Mouse (Mus musculus): ENCODE data around the gene Fndc4. TPM values are rescaled to one million over a fixed set of nuclear protein-coding genes. Genes with fewer than 3 reads are reported as not detected.

The Fndc4 gene
- polyA plus RNA-seq (2017; shearing (Covaris generic)) = 3.8 TPM

GRCm38 (mm10) chr5:31295606-31296141 is at the start of gene Fndc4:
Gene Fndc4, minus strand, starts transcription at chr5:31296080.

GRCm38 (mm10) chr5:31297047-31297757 is 1.3 kb upstream of the Fndc4 start, which contains the start of gene Gckr:
Gene Gckr, plus strand, starts transcription at chr5:31297443.

GRCm38 (mm10) chr5:31290521-31291360 is 5.1 kb downstream of the Fndc4 start, which contains the start of gene Ift172:
Gene Ift172, minus strand, starts transcription at chr5:31291116.

GRCm38 (mm10) chr5:31251541-31252101 is 44.3 kb downstream of the Fndc4 start, which contains the start of gene Krtcap3:
Gene Krtcap3, plus strand, starts transcription at chr5:31251691.

Other genes starting within 250 kb of the Fndc4 start
- gene Atraid, start 247.8 kb downstream of the Fndc4 start, polyA plus RNA-seq (2017; shearing (Covaris generic)) = 54.6 TPM
- gene Slc5a6, start 247.2 kb downstream of the Fndc4 start, polyA plus RNA-seq (2017; shearing (Covaris generic)) = 5.9 TPM
- gene Cad, start 241.3 kb downstream of the Fndc4 start, polyA plus RNA-seq (2017; shearing (Covaris generic)) = 19.3 TPM
- not detected for gene Dnajc5g, start 189.8 kb downstream of the Fndc4 start, polyA plus RNA-seq (2017; shearing (Covaris generic))
- 0.22 TPM for gene Slc30a3, start 187.8 kb downstream of the Fndc4 start, polyA plus RNA-seq (2017; shearing (Covaris generic))
- gene Trim54, start 179.4 kb downstream of the Fndc4 start, polyA plus RNA-seq (2017; shearing (Covaris generic)) = not detected
- gene Ucn, start 157.3 kb downstream of the Fndc4 start, polyA plus RNA-seq (2017; shearing (Covaris generic)) = not detected
- 22.2 TPM for gene Mpv17, start 141.8 kb downstream of the Fndc4 start, polyA plus RNA-seq (2017; shearing (Covaris generic))
- 0.72 TPM for gene Gm29609, start 116.2 kb downstream of the Fndc4 start, polyA plus RNA-seq (2017; shearing (Covaris generic))
- 85.8 TPM for gene Gtf3c2, start 115.9 kb downstream of the Fndc4 start, polyA plus RNA-seq (2017; shearing (Covaris generic))
- 84.4 TPM for gene Snx17, start 102.9 kb downstream of the Fndc4 start, polyA plus RNA-seq (2017; shearing (Covaris generic))
- gene Eif2b4, start 102.7 kb downstream of the Fndc4 start, polyA plus RNA-seq (2017; shearing (Covaris generic)) = 33.5 TPM
- gene Zfp513, start 93.8 kb downstream of the Fndc4 start, polyA plus RNA-seq (2017; shearing (Covaris generic)) = 26.7 TPM
- gene Ppm1g, start 75.4 kb downstream of the Fndc4 start, polyA plus RNA-seq (2017; shearing (Covaris generic)) = 154 TPM
- gene Nrbp1, start 55.2 kb downstream of the Fndc4 start, polyA plus RNA-seq (2017; shearing (Covaris generic)) = 252 TPM
- not detected for gene Gm9970, start 54.8 kb downstream of the Fndc4 start, polyA plus RNA-seq (2017; shearing (Covaris generic))
- 29.2 TPM for gene Krtcap3, start 44.4 kb downstream of the Fndc4 start, polyA plus RNA-seq (2017; shearing (Covaris generic))
- 11.4 TPM for gene Ift172, start 5.0 kb downstream of the Fndc4 start, polyA plus RNA-seq (2017; shearing (Covaris generic))
- 0.80 TPM for gene Gckr, start 1.4 kb upstream of the Fndc4 start, polyA plus RNA-seq (2017; shearing (Covaris generic))
- gene Zfp512, start 156.4 kb upstream of the Fndc4 start, polyA plus RNA-seq (2017; shearing (Covaris generic)) = 26.9 TPM
- 0.45 TPM for gene 4930548H24Rik, start 189.7 kb upstream of the Fndc4 start, polyA plus RNA-seq (2017; shearing (Covaris generic))
- 33.0 TPM for gene Gpn1, start 198.7 kb upstream of the Fndc4 start, polyA plus RNA-seq (2017; shearing (Covaris generic))
- gene Slc4a1ap, start 230.9 kb upstream of the Fndc4 start, polyA plus RNA-seq (2017; shearing (Covaris generic)) = 56.8 TPM
- 13.4 TPM for gene Supt7l, start 231.7 kb upstream of the Fndc4 start, polyA plus RNA-seq (2017; shearing (Covaris generic))